Mouse (Mus musculus) liver, adult 2 months (tissue): Measurements from ENCODE around the gene Arsg. TPM values are rescaled to one million over a fixed set of nuclear protein-coding genes. Genes with fewer than 3 reads are reported as not detected.

Source experiments
- DNase-seq: peaks from one replicate; pipeline ENCODE4 v3.0.0-alpha.2; 2011; ENCODE audit warnings: low read depth, low spot score; ENCODE audit errors: extremely low read depth
- H3K27ac ChIP-seq: fragments of 200-500 bp; replicated peaks from 2 replicates; pipeline ENCODE4 v1.5.1; 2012; ENCODE audit warnings: low read depth, mild to moderate bottlenecking, control low read depth, inconsistent platforms, low read length; ENCODE audit not compliant: insufficient read depth
- H3K27me3 ChIP-seq: fragments of 200-500 bp; 2 replicates; pipeline ENCODE4 v1.6.1; 2012; ENCODE audit warnings: mild to moderate bottlenecking, moderate library complexity, low read length, inconsistent platforms; ENCODE audit not compliant: control insufficient read depth, insufficient read depth
- H3K36me3 ChIP-seq: fragments of 200-500 bp; 2 replicates; pipeline ENCODE4 v1.6.1; 2012; ENCODE audit warnings: low read length, inconsistent platforms; ENCODE audit not compliant: control insufficient read depth, insufficient read depth
- H3K4me1 ChIP-seq: fragments of 200-500 bp; 2 replicates; pipeline ENCODE4 v1.6.1; 2011; ENCODE audit warnings: low read length; ENCODE audit not compliant: control insufficient read depth, insufficient read depth
- H3K4me3 ChIP-seq: fragments of 200-500 bp; 2 replicates; pipeline ENCODE4 v1.5.1; 2011; ENCODE audit warnings: low read depth, mild to moderate bottlenecking, control low read depth, low read length, moderate library complexity; ENCODE audit not compliant: insufficient read depth
- H3K79me2 ChIP-seq: fragments of 200-500 bp; 2 replicates; pipeline ENCODE4 v1.6.1; 2012; ENCODE audit warnings: inconsistent platforms, mild to moderate bottlenecking, low read length, moderate library complexity; ENCODE audit not compliant: control insufficient read depth, insufficient read depth
- H3K9ac ChIP-seq: fragments of 200-500 bp; 2 replicates; pipeline ENCODE4 v1.6.1; 2012; ENCODE audit warnings: low read depth, mild to moderate bottlenecking, control low read depth, inconsistent platforms, low read length
- CTCF ChIP-seq: fragments of 200-500 bp; IDR thresholded peaks from 2 replicates; pipeline ENCODE4 v1.5.1; 2011; ENCODE audit warnings: low read depth, low read length, control low read depth
- POLR2A ChIP-seq: fragments of 200-500 bp; IDR thresholded peaks from 2 replicates; pipeline ENCODE4 v1.6.1; 2011; ENCODE audit warnings: low read length, control low read depth; ENCODE audit not compliant: insufficient read depth; ENCODE audit errors: extremely low read depth
- WGBS: fragments of 180-500 bp; shearing (Covaris S2); methylation state at CpG from one replicate; pipeline ENCODE4 v1.1.7; 2018; 5-methylcytosine and 5-hydroxymethylcytosine counted together
- polyA plus RNA-seq: library from polyadenylated mRNA; depleted of rRNA; stranded (reverse); fragments of >200 nt; gene quantifications from 2 replicates; pipeline ENCODE4 v1.2.3, GENCODE M21; 2012
- total RNA-seq: library from RNA; depleted of rRNA; stranded (reverse); fragments of >200 nt; gene quantifications from 2 replicates; pipeline ENCODE4 v1.2.3, GENCODE M21; 2014

Gene Arsg
- total and polyA plus RNA-seq, 2 experiments = 8.1 to 8.5 TPM

- Histone ChIP-seq H3K79me2 (no peaks in the 10 kb centered on the region), H3K27ac (no peak overlapping the region), H3K36me3 (no peaks in the 10 kb centered on the region), H3K9ac (no peak overlapping the region), H3K4me3 (no peak overlapping the region), H3K4me1 (peaks cover 21% of the 10 kb centered on the region), H3K27me3 (no peaks in the 10 kb centered on the region)
- DNase-seq = no peak
- WGBS = 40% methylated on average over 5 of the region's 5 CpGs
- TF ChIP-seq POLR2A (no peak), CTCF (no peak)
Observed at GRCm38 (mm10) chr11:109500206-109500605, 27.0 kb downstream of the Arsg start.

DNA sequence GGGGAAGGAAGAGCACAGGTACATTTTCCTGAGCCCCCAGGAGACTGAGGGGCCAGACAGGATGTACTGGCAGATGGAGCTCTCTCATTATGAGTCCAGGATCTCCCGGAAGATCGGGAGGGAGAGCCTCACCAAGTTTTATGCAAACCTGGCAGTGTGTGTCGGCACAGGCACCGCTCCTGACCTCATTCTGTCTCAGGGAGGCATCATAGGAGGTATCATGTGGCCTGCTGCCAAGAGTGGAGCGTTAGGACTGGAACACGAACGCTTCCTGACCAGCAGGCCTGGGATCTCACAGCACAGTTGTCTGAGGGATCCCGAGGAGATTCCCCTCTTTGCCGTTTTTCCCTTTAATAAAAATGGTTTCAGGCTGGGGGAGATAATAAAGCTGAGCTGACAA lies 31.8 kb downstream of the Arsg start:
- H3K9ac ChIP-seq = no peak overlapping the region
- TF ChIP-seq POLR2A (no peak), CTCF (no peak)
- DNase-seq = peak; percentile 43
- H3K4me1 ChIP-seq = peaks cover 8% of the 10 kb centered on the region
- H3K27me3 ChIP-seq = no peaks in the 10 kb centered on the region
- 26% methylated on average over 9 of the region's 9 CpGs for WGBS
- no peaks in the 10 kb centered on the region for H3K36me3 ChIP-seq
- H3K27ac ChIP-seq = no peak overlapping the region
- H3K79me2 ChIP-seq = no peaks in the 10 kb centered on the region
- no peak overlapping the region for H3K4me3 ChIP-seq

DNA sequence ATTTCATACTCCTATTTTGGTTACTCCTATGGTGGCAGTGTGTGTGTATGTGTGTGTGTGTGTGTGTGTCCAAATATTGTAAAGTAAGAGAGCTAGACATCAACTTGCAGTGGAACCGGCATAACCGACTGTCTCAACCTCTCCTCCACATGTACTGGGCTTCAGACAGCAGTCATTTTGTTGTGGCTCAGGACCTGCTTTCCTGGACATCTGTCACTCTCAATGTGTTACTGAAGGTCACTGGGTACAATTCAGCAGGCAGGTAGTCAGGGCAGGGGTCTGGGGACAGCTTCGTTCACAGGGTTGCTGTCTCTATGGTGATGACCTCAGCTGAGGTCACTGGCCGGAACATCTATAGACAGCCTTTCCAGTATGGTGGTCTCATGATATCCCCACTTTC lies 32.6 kb downstream of the Arsg start:
- H3K27me3 ChIP-seq = no peaks in the 10 kb centered on the region
- no peak overlapping the region for H3K9ac ChIP-seq
- no peak for TF ChIP-seq CTCF
- TF ChIP-seq POLR2A = no peak
- no peak overlapping the region for H3K27ac ChIP-seq
- H3K4me1 ChIP-seq = peaks cover 3% of the 10 kb centered on the region
- H3K79me2 ChIP-seq = no peaks in the 10 kb centered on the region
- H3K36me3 ChIP-seq = no peaks in the 10 kb centered on the region
- DNase-seq = no peak
- no peak overlapping the region for H3K4me3 ChIP-seq
- 97% methylated on average over 4 of the region's 4 CpGs for WGBS

DNA sequence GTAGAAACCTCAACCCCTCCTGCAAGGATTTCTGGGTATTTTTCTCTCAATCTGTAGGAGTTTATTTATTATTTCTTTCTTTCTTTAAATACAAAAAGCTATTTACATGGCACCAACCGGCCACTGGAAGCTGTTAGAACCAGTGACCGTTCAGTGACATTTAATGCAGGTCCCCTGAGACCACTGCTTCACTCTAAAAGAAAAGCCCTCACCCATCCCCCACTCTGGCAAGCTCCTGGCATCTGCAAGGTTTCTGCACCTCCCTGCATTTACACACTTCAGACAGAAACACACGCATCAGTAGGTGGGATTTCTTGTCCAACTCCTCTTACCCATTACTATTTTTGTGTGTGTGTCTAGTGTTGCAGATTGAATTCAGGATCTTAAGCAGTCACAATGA lies 33.9 kb downstream of the Arsg start:
- H3K79me2 ChIP-seq = no peaks in the 10 kb centered on the region
- no peak for TF ChIP-seq CTCF
- no peak for TF ChIP-seq POLR2A
- DNase-seq = no peak
- H3K4me3 ChIP-seq = no peak overlapping the region
- 93% methylated on average over 3 of the region's 3 CpGs for WGBS
- peaks cover 3% of the 10 kb centered on the region for H3K4me1 ChIP-seq
- H3K9ac ChIP-seq = no peak overlapping the region
- no peak overlapping the region for H3K27ac ChIP-seq
- H3K36me3 ChIP-seq = no peaks in the 10 kb centered on the region
- H3K27me3 ChIP-seq = no peaks in the 10 kb centered on the region

DNA sequence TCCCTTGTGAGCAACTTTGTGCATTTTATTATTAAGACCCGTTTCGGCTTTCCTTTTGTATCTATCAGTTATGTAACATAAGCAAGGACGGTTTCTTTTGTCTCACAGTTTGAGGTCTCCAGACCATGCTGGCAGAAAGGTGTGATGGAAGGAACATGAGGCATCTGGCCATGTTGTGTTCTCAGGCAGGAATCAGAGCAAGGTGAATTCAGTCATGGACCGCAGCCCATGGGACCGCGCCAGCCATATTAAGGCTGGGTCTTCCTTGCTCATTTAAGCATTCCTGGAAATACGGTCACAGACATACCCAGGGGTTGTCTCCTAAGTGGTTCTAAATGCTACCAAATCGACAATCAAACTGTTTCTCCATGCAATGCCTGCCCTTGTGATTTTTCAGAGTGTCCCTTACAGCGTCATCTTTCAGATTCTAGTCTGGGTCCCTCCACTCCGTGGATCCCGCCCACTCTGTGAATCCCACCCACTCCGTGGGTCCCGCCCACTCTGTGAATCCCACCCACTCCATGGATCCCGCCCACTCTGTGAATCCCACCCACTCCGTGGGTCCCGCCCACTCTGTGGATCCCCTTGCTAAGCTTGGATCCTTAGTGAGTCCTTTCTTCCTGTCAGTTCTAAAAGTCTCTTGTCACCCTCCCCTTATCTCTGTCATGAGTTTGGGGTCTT lies 40.0 kb downstream of the Arsg start:
- H3K27ac ChIP-seq = no peak overlapping the region
- H3K36me3 ChIP-seq = no peaks in the 10 kb centered on the region
- 91% methylated on average over 16 of the region's 16 CpGs for WGBS
- TF ChIP-seq POLR2A (no peak), CTCF (no peak)
- H3K9ac ChIP-seq = no peak overlapping the region
- H3K79me2 ChIP-seq = no peaks in the 10 kb centered on the region
- no peaks in the 10 kb centered on the region for H3K27me3 ChIP-seq
- H3K4me1 ChIP-seq = no peaks in the 10 kb centered on the region
- DNase-seq = no peak
- no peak overlapping the region for H3K4me3 ChIP-seq

GRCm38 (mm10) chr11:109514064-109514612 lies 41.0 kb downstream of the Arsg start:
- TF ChIP-seq POLR2A = no peak
- no peak for TF ChIP-seq CTCF
- Histone ChIP-seq H3K27ac (no peak overlapping the region), H3K27me3 (no peaks in the 10 kb centered on the region), H3K4me3 (no peak overlapping the region), H3K36me3 (no peaks in the 10 kb centered on the region), H3K79me2 (no peaks in the 10 kb centered on the region), H3K9ac (no peak overlapping the region), H3K4me1 (no peaks in the 10 kb centered on the region)
- WGBS = 83% methylated on average over 3 of the region's 3 CpGs
- DNase-seq = no peak
